ENCODE assay signal across 25 mouse cellular contexts in the genomic region with DNA sequence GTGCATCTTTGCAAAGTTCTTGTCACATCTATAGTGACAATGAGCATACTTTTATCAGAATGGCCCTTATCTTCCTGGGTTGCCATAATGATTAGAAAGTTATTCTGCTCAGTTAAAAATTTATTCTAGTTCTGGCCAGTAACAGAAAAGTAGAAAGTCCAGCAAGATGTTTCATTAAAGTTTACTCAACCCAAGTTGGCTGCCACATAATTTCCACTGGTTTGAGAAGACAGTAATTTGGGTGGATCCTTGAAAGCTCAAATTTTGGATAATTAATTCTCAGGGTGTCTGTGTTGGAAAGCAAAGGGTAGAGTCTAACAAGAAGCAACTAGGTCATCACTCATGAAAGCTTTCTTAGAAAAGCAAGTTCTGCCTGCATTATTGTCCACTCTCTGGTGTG. TPM values are rescaled to one million over a fixed set of nuclear protein-coding genes. Genes with fewer than 3 reads are reported as not detected.
"Had no signal": no experiment of that assay in that cellular context is flagged by ENCODE, and none has a peak within 500 bp of the region (broad histone marks: within the 10 kb centered on the region; RNA-seq: fewer than 3 reads in every experiment).

No protein-coding gene starts in this region.

- H3K9me3 ChIP-seq: lung, embryonic 15.5 days; megakaryocyte, embryonic 14.5 days; midbrain, embryonic 13.5 days; midbrain, embryonic 15.5 days; neural tube, embryonic 12.5 days; stomach, embryonic 15.5 days had no signal

- ATAC-seq: lung, postnatal 0 days; midbrain, embryonic 13.5 days; midbrain, embryonic 15.5 days had no signal

- H3K9ac ChIP-seq: lung, embryonic 15.5 days; midbrain, embryonic 13.5 days; midbrain, embryonic 15.5 days; neural tube, embryonic 12.5 days; stomach, embryonic 15.5 days had no signal

- H3K36me3 ChIP-seq: lung, embryonic 15.5 days; midbrain, embryonic 13.5 days; midbrain, embryonic 15.5 days; neural tube, embryonic 12.5 days; stomach, embryonic 15.5 days had no signal

- H3K4me2 ChIP-seq: lung, embryonic 15.5 days; midbrain, embryonic 11.5 days; midbrain, embryonic 13.5 days; midbrain, embryonic 15.5 days; neural tube, embryonic 12.5 days; stomach, embryonic 15.5 days had no signal

- H3K4me1 ChIP-seq: lung, embryonic 15.5 days; megakaryocyte, embryonic 14.5 days; midbrain, embryonic 13.5 days; midbrain, embryonic 15.5 days; neural tube, embryonic 12.5 days; stomach, embryonic 15.5 days had no signal

- H3K4me3 ChIP-seq: lung, embryonic 15.5 days; megakaryocyte, embryonic 14.5 days; midbrain, embryonic 13.5 days; midbrain, embryonic 15.5 days; neural tube, embryonic 12.5 days; stomach, embryonic 15.5 days had no signal

- DNase-seq: lung, adult 2 months; lung, postnatal 14 days; lung, postnatal 36 days; right cerebral cortex, postnatal 14 days; thymus, adult 2 months; thymus, postnatal 25 days; thymus, postnatal 4 days had no signal

- H3K27ac ChIP-seq: lung, embryonic 15.5 days; macrophage; midbrain, embryonic 13.5 days; midbrain, embryonic 15.5 days; neural tube, embryonic 12.5 days; stomach, embryonic 15.5 days; stomach, postnatal 0 days had no signal

- H3K27me3 ChIP-seq: lung, embryonic 15.5 days; megakaryocyte, embryonic 14.5 days; midbrain, embryonic 13.5 days; midbrain, embryonic 15.5 days; neural tube, embryonic 12.5 days; stomach, embryonic 15.5 days had no signal

RNA-seq across cellular contexts. Expression of a gene that starts 41.5 kb away (rescaled TPM):
- total RNA-seq: megakaryocyte progenitor cell, adult 5-6 weeks; midbrain, postnatal 0 days; monocyte, adult 5-6 weeks; neutrophil, adult 5-6 weeks had no signal
- polyA plus RNA-seq: lung, adult 2 months; lung, embryonic 15.5 days; lung, postnatal 0 days; macrophage; midbrain, embryonic 11.5 days; midbrain, embryonic 13.5 days; midbrain, embryonic 15.5 days; midbrain, postnatal 0 days; neural tube, embryonic 12.5 days; neural tube, embryonic 14.5 days; spleen, adult 2 months; stomach, postnatal 0 days; testis, adult 2 months; thymus, adult 2 months; urinary bladder, adult 2 months had no signal
